Mouse (Mus musculus) midbrain, postnatal 0 days (tissue): ENCODE measurements around the gene Aqp12. TPM values are rescaled to one million over a fixed set of nuclear protein-coding genes. Genes with fewer than 3 reads are reported as not detected.

ENCODE experiments used
- ATAC-seq: fragments of 200-750 bp; cut with Nextera tagmentation; 2 replicates; pipeline ENCODE4 v1.8.0; 2017; ENCODE audit warnings: moderate number of reproducible peaks, mild to moderate bottlenecking, moderate TSS enrichment, moderate library complexity; ENCODE audit not compliant: low FRiP score
- DNase-seq: peaks from one replicate; pipeline ENCODE4 v3.0.0-alpha.2; 2015; ENCODE audit warnings: low spot score
- H3K27ac ChIP-seq: fragments of 300-500 bp; sonication (generic); 2 replicates; pipeline ENCODE4 v1.5.1; 2014; ENCODE audit warnings: low read depth, mild to moderate bottlenecking, low read length, mixed read lengths
- H3K27me3 ChIP-seq: fragments of 300-500 bp; sonication (generic); 2 replicates; pipeline ENCODE4 v1.6.1; 2014; ENCODE audit warnings: low read length, control low read depth, mixed read lengths; ENCODE audit not compliant: insufficient read depth
- H3K36me3 ChIP-seq: fragments of 300-500 bp; sonication (generic); 2 replicates; pipeline ENCODE4 v1.6.1; 2014; ENCODE audit warnings: low read length, control low read depth, mixed read lengths; ENCODE audit not compliant: insufficient read depth
- H3K4me1 ChIP-seq: fragments of 300-500 bp; sonication (generic); 2 replicates; pipeline ENCODE4 v1.6.1; 2014; ENCODE audit warnings: mild to moderate bottlenecking, control low read depth, antibody characterized with exemption, low read length, mixed read lengths; ENCODE audit not compliant: insufficient read depth
- H3K4me2 ChIP-seq: fragments of 300-500 bp; sonication (generic); 2 replicates; pipeline ENCODE4 v1.6.1; 2014; ENCODE audit warnings: low read depth, mild to moderate bottlenecking, low read length, mixed read lengths; ENCODE audit not compliant: poor library complexity, severe bottlenecking
- H3K4me3 ChIP-seq: fragments of 300-500 bp; sonication (generic); 2 replicates; pipeline ENCODE4 v1.5.1; 2014; ENCODE audit warnings: low read depth, mild to moderate bottlenecking, low read length, moderate library complexity
- H3K9ac ChIP-seq: fragments of 300-500 bp; sonication (generic); replicated peaks from 2 replicates; pipeline ENCODE4 v1.6.1; 2014; ENCODE audit warnings: mild to moderate bottlenecking, low read length, moderate library complexity, mixed read lengths; ENCODE audit not compliant: poor library complexity, severe bottlenecking
- H3K9me3 ChIP-seq: fragments of 300-500 bp; sonication (generic); 2 replicates; pipeline ENCODE4 v1.6.1; 2016; ENCODE audit warnings: low read length, control low read depth
- CTCF ChIP-seq: IDR thresholded peaks from 2 replicates; pipeline ENCODE4 v1.5.1; 2016; ENCODE audit warnings: antibody characterized with exemption, mild to moderate bottlenecking
- WGBS: fragments of 180-500 bp; shearing (Covaris S2); extraction: QIAGEN DNeasy Blood & Tissue Kit; methylation state at CpG from one replicate; pipeline ENCODE4 v1.1.7; 2014; 5-methylcytosine and 5-hydroxymethylcytosine counted together
- polyA plus RNA-seq: library from polyadenylated mRNA; unstranded; fragments of >200 nt; fragmentation: Nextera tagmentation; extraction: Ambion mirVana; gene quantifications from 2 replicates; pipeline ENCODE4 v1.2.1, GENCODE M21; 2015
- total RNA-seq: library from RNA; depleted of rRNA; stranded (reverse); fragments of >200 nt; gene quantifications from 2 replicates; pipeline ENCODE4 v1.2.3, GENCODE M21; 2014

The Aqp12 gene
- total and polyA plus RNA-seq, 2 experiments from 2014 or later: not detected

- H3K4me1 ChIP-seq: no peaks in the 10 kb centered on the region
- ATAC-seq (no peak), DNase-seq (no peak)
- peaks cover 4% of the 10 kb centered on the region for H3K36me3 ChIP-seq
- WGBS: 81% methylated on average over 7 of the region's 7 CpGs
- H3K4me3 ChIP-seq: no peak overlapping the region
- H3K27me3 ChIP-seq: no peaks in the 10 kb centered on the region
- no peaks in the 10 kb centered on the region for H3K9me3 ChIP-seq
- no peak for TF ChIP-seq CTCF
- no peak overlapping the region for H3K27ac ChIP-seq
- no peak overlapping the region for H3K9ac ChIP-seq
- H3K4me2 ChIP-seq: no peak overlapping the region
Observed at GRCm38 (mm10) chr1:93012103-93012585, 6.0 kb downstream of the Aqp12 start.

DNA sequence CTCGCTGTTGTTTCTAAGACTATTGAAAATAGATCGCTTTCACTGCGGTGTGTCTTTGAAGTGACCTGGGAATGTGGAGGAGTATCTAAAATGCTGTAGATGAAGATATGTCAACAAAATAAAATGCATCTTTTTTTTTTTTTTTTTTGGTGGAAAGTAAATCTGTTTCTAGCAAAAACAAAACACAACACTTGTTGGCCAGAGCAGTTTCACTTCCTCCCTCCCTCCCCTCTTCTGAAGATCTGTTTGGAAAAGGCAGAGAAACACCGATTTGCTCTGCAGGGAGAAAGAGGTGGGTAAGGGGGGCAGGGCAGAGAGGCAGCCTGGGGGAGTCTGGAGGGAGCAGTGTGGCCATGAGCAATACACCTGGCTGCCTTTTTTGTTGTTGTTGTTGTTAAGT, 7.2 kb downstream of the Aqp12 start:
- WGBS: 77% methylated on average over 4 of the region's 4 CpGs
- H3K4me1 ChIP-seq: no peaks in the 10 kb centered on the region
- DNase-seq (no peak), ATAC-seq (no peak)
- H3K36me3 ChIP-seq: peaks cover 16% of the 10 kb centered on the region
- no peak overlapping the region for H3K4me2 ChIP-seq
- no peak overlapping the region for H3K4me3 ChIP-seq
- no peaks in the 10 kb centered on the region for H3K27me3 ChIP-seq
- no peak overlapping the region for H3K27ac ChIP-seq
- TF ChIP-seq CTCF: no peak
- no peak overlapping the region for H3K9ac ChIP-seq
- no peaks in the 10 kb centered on the region for H3K9me3 ChIP-seq

- DNase-seq: peak; percentile 69
- no peak overlapping the region for H3K4me2 ChIP-seq
- TF ChIP-seq CTCF: peak; percentile 88
- H3K4me1 ChIP-seq: no peaks in the 10 kb centered on the region
- H3K36me3 ChIP-seq: peaks cover 27% of the 10 kb centered on the region
- no peak overlapping the region for H3K4me3 ChIP-seq
- H3K27me3 ChIP-seq: no peaks in the 10 kb centered on the region
- no peaks in the 10 kb centered on the region for H3K9me3 ChIP-seq
- no peak overlapping the region for H3K27ac ChIP-seq
- peak; percentile 54; the same call in 1 of the 2 replicates for ATAC-seq
- H3K9ac ChIP-seq: no peak overlapping the region
Observed at GRCm38 (mm10) chr1:93014460-93014859, 8.3 kb downstream of the Aqp12 start.

DNA sequence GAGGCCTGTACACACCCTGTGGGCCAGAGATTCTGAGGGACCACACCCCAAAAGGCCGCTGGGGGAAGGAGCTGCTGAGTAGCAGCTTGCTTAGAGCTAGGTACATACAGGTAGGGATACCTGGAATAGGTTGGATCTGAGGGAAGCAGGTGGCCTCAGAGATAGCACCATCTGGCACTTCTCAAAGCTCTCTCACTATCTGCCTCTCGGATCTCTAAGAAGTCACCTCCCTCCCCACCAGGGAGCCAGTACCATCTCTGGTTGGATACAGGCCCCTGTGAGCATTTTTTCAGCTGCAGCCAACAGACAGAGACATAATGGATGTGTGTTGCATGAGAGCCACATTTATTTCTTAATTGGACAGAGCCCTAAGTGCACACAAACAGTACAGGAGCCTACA, 9.0 kb downstream of the Aqp12 start:
- ATAC-seq (no peak), DNase-seq (no peak)
- Histone ChIP-seq H3K9me3 (no peaks in the 10 kb centered on the region), H3K9ac (no peak overlapping the region), H3K4me2 (no peak overlapping the region), H3K27me3 (no peaks in the 10 kb centered on the region), H3K36me3 (peaks cover 34% of the 10 kb centered on the region), H3K4me3 (no peak overlapping the region), H3K27ac (no peak overlapping the region), H3K4me1 (no peaks in the 10 kb centered on the region)
- WGBS: 57% methylated on average over 2 of the region's 2 CpGs
- no peak for TF ChIP-seq CTCF

- ATAC-seq: no peak
- no peaks in the 10 kb centered on the region for H3K9me3 ChIP-seq
- WGBS: 88% methylated on average over 10 of the region's 10 CpGs
- no peak overlapping the region for H3K9ac ChIP-seq
- TF ChIP-seq CTCF: no peak
- H3K4me3 ChIP-seq: no peak overlapping the region
- H3K4me2 ChIP-seq: no peak overlapping the region
- H3K4me1 ChIP-seq: no peaks in the 10 kb centered on the region
- no peak for DNase-seq
- H3K27me3 ChIP-seq: no peaks in the 10 kb centered on the region
- peaks cover 70% of the 10 kb centered on the region for H3K36me3 ChIP-seq
- H3K27ac ChIP-seq: no peak overlapping the region
Observed at GRCm38 (mm10) chr1:93018716-93019115, 12.6 kb downstream of the Aqp12 start.

GRCm38 (mm10) chr1:93020602-93021001, 14.5 kb downstream of the Aqp12 start:
- Histone ChIP-seq H3K9ac (no peak overlapping the region), H3K27me3 (no peaks in the 10 kb centered on the region), H3K9me3 (no peaks in the 10 kb centered on the region), H3K36me3 (peaks cover 88% of the 10 kb centered on the region), H3K27ac (no peak overlapping the region), H3K4me1 (no peaks in the 10 kb centered on the region), H3K4me3 (no peak overlapping the region), H3K4me2 (no peak overlapping the region)
- ATAC-seq (no peak), DNase-seq (no peak)
- WGBS: 86% methylated on average over 4 of the region's 4 CpGs
- no peak for TF ChIP-seq CTCF
